Mouse (Mus musculus) liver, embryonic 14.5 days (tissue): ENCODE results near the gene Mrln.

Experiments
- CTCF ChIP-seq: IDR thresholded peaks from 2 replicates; pipeline ENCODE4 v1.5.1; 2016; ENCODE audit warnings: antibody characterized with exemption, low read depth, control low read depth
- EP300 ChIP-seq: IDR thresholded peaks from 2 replicates; pipeline ENCODE4 v1.6.1; 2016; ENCODE audit warnings: antibody characterized with exemption, low read depth

DNA sequence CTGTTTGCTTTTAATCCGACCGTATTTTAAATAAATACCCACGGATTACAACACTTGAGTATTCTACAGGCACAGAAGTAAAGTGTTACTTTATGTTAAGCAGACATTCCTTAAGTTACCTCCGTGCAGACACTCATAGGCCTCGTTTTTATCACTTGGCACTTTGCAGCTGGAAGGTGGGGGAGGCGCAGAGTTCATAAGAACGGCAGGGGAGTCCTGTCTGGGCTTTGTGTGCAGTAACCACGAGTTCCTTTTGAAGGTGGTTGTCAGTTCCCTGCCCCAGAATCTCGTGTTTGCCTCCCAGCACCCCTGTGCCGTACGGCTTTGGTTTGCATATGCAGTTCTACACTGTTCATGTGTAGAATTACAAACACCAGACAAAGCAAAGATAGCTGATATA, 36.8 kb upstream of the Mrln start:
- no peak for TF ChIP-seq CTCF
- no peak for TF ChIP-seq EP300
